Mouse (Mus musculus): ENCODE data around the gene Zfp276. TPM values are rescaled to one million over a fixed set of nuclear protein-coding genes. Genes with fewer than 3 reads are reported as not detected.
A peak's percentile ranks its signal among the peaks of the same experiment; 100 is the strongest.

The Zfp276 gene
- total RNA-seq, 1 experiment from 2014 or later, result 17.2 TPM

DNA sequence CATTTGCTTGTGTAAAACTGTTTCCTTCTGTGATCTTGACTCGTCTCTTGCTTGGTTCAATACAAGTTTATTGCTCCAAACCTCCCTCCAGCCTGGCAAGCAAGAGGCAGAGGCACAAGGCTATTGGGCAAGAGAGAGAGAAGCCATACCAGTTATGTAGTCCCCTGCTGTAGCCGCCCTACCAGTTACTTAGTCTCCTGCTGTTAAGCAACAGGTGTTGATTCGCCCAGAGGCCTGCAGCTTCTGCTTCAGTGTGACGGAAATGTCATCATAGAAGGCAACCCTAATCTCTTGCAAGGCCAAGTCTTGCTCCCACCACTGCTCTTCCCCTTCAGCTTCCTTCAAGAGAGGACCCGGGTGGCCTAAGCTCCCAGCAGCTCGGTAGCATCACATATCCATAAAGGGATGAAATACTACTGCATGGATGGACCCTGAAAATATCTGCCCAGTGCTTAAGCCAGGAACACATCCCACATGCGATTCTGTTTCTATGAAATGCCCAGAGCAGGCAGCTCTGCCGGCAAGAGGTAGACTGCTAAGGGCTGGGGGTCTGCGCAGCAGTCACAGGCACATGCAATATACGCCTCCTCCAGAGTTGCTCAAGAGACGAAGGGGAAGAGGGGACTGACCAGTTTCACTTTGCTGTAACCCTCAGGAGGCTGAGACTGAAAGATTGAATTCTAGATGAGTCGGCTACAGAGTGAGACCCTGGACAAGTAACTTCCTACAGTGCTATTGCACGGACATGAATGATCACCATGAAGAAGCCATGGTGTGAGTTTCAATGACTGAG, 26.5 kb downstream of the Zfp276 start:
- ATAC-seq (replicated peaks; ENCODE audit: insufficient number of reproducible peaks, low FRiP score, low TSS enrichment, poor library complexity, severe bottlenecking), result peak; percentile 72

DNA sequence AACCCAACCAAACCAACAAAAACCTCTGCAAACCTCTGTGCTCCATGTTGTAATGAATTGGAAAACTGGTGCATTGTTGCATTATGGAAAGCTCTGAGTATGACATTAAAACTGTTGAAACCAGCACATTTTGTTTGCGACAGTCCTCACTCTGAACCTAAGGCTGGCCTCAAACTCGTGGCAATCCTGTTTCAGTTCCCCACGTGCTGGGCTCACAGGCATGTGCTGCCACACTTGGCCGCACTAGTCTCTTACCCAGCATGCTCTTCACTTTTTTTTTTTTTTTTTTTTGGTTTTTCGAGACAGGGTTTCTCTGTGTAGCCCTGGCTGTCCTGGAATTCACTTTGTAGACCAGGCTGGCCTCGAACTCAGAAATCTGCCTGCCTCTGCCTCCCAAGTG, 29.0 kb downstream of the Zfp276 start:
- ATAC-seq (replicated peaks; ENCODE audit: insufficient number of reproducible peaks, low FRiP score, low TSS enrichment, poor library complexity, severe bottlenecking), result 0 out of 2 replicates have a peak, but pooled peaks have one; percentile 28

DNA sequence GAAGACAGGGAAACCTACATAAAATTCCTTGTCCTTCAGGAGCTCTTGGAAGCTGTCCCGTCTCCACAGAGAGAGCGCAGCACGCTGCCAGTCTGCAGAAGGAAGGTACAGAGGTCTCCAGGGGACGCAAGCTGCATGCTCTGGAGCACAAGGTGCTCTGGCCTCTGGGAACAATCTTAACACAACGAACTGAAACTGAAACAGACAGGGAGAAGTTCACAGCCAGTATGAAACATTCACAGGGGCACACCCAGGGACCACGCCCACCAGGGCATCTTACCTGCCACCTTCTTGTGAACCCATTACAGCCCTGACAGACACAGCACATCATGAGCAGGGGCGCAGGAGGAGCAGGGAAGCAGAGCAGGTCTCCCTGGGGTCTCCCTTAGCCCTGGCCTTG, 30.0 kb downstream of the Zfp276 start:
- ATAC-seq (replicated peaks; ENCODE audit: insufficient number of reproducible peaks, low FRiP score, low TSS enrichment, poor library complexity, severe bottlenecking), result no peak

GRCm38 (mm10) chr8:123284493-123284892, 30.5 kb downstream of the Zfp276 start:
- no peak for ATAC-seq (replicated peaks; ENCODE audit: insufficient number of reproducible peaks, low FRiP score, low TSS enrichment, poor library complexity, severe bottlenecking)

- no peak for ATAC-seq (replicated peaks; ENCODE audit: insufficient number of reproducible peaks, low FRiP score, low TSS enrichment, poor library complexity, severe bottlenecking)
Measured at GRCm38 (mm10) chr8:123287362-123287761, 33.4 kb downstream of the Zfp276 start.

GRCm38 (mm10) chr8:123290166-123290565, 36.2 kb downstream of the Zfp276 start:
- ATAC-seq (replicated peaks; ENCODE audit: insufficient number of reproducible peaks, low FRiP score, low TSS enrichment, poor library complexity, severe bottlenecking), result peak; percentile 78

GRCm38 (mm10) chr8:123290679-123291078, 36.7 kb downstream of the Zfp276 start:
- no peak for ATAC-seq (replicated peaks; ENCODE audit: insufficient number of reproducible peaks, low FRiP score, low TSS enrichment, poor library complexity, severe bottlenecking)

DNA sequence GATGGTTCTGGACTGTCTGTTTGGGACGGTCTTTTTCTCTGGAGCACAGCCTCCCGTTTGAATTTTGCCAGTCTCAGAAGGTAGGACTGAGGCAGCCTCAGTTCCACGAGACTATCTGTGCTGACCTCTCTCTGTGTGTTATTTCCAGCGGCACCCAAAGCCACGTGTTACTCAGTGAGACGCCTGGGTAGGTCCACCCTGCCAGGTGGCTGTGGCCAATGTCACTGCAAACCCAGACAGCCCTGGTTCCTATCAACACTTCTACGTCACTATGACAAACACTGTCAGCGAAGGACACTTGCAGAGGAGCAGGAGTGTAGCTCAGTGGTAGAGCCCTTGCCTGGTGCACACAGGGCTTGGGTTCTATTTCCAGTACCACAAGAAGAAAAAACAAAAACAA, 37.7 kb downstream of the Zfp276 start:
- ATAC-seq (replicated peaks; ENCODE audit: insufficient number of reproducible peaks, low FRiP score, low TSS enrichment, poor library complexity, severe bottlenecking), result no peak

DNA sequence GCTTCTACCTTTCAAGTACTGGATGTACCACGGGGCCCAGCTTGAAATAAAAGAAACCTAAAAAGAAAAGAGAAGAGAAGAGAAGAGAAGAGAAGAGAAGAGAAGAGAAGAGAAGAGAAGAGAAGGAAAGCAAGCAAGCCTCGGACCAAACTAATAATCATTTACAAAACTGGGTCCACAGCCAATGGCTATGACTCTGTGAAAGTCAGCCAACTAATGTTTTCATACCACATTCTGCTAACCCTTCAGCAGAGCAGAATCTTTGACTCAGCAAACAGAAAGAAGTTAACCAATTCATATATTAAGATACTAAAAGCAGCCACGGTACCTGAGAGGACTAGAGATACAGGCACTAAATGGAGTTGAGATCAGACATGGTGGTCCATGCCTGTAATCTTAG, 38.3 kb downstream of the Zfp276 start:
- ATAC-seq (replicated peaks; ENCODE audit: insufficient number of reproducible peaks, low FRiP score, low TSS enrichment, poor library complexity, severe bottlenecking), result no peak

DNA sequence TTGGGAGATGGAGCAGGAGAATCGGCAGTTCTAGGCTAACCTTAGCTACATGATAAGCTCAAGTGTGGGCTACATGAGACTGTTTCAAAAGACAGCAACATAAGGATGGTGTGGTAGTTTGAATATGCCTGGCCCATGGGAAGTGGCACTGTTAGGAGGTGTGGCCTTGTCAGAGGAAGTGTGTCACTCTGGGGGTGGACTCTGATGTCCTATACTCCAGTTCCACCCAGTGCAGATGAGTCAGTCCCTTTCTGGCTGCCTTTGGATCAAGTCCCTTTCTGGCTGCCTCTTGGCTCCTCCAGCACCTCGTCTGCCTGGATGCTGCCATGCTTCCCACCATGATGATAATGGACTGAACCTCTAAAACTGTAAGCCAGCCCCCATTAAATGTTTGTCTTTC, 38.8 kb downstream of the Zfp276 start:
- ATAC-seq (replicated peaks; ENCODE audit: insufficient number of reproducible peaks, low FRiP score, low TSS enrichment, poor library complexity, severe bottlenecking), result no peak

DNA sequence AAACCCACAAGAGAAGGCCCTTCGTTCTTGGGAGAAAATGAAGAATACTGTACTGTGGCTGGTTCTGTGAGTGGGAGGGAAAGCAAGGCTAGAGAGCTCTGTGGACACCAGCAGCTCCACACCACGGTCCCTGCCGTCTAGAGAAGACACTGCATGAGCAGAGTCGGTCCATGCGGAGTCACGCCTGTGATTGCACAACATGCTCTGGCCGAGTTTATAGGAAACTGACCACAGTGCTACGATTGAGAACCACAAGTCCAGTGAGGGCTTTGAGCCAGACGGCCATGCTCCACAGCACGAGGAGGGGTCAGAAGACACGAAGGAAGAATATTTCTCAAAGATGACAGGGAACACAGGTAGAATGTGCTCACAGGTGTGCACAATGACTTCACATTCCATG, 44.3 kb downstream of the Zfp276 start:
- no peak for ATAC-seq (replicated peaks; ENCODE audit: insufficient number of reproducible peaks, low FRiP score, low TSS enrichment, poor library complexity, severe bottlenecking)

- no peak for ATAC-seq (replicated peaks; ENCODE audit: insufficient number of reproducible peaks, low FRiP score, low TSS enrichment, poor library complexity, severe bottlenecking)
Measured at GRCm38 (mm10) chr8:123308738-123309137, 54.7 kb downstream of the Zfp276 start.

DNA sequence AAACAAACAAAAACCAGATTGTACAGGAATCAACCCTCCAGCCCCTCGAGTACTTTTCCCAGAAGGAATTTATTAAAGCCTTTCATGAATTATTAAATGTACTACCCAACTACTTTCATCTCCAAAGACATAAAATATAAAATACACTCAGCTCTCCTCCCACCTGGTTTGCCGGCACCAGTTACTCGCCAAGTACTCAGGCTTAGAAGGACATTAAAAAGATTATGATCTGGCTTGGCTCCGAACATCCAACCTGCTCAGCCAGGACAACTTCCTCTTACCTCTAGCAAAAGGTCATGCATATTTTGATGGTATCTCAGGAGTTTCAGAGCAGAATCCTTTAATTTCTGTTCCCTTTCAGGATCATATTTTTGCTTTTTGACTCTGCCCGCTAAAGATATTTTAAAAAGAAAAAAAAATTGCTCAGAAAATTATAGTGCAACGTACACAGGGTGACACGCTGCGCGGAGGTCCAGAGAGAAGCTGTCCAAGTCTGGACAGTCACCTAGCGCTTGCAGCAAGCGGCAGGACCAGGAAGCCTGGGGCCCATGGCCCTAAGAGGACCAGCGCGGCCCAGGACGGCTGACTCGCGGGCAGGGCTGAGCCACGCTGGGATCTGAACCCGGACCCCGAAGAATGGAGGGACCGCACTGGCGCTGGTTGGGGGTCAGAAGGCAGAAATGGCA, 63.9 kb downstream of the Zfp276 start:
- ATAC-seq (replicated peaks; ENCODE audit: insufficient number of reproducible peaks, low FRiP score, low TSS enrichment, poor library complexity, severe bottlenecking), result no peak

DNA sequence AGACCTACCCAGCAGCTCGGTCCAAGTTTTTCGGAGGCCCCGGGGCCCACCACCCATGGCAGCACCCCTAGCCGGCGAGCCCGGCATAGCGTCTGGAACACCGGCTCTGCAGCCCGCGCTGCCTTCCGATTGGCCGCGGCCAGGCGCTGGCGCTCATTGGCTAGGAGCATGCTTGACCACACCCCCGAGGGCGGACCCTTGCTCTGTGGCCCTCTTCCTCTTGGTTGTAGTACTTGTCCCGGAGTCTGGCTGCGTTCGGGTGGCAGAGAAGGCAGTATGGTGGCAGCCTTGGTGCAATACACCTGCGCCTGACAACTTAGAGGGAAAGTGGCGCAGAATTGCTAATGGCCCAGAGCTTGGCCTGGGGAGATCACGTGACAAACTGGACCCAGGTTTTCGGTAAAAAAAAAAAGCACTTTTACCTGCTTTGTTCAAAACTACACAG, 64.5 kb downstream of the Zfp276 start, which contains the start of gene Fanca:
Fanca (minus strand) TSS at position 110 of the 445 bp plus-strand sequence.
- ATAC-seq (replicated peaks; ENCODE audit: insufficient number of reproducible peaks, low FRiP score, low TSS enrichment, poor library complexity, severe bottlenecking), result peak; percentile 98

Other genes starting within 250 kb of the Zfp276 start
- gene Ankrd11, start 211.9 kb upstream of the Zfp276 start, total RNA-seq (2017), result 160 to 261 TPM (median 161 TPM) in 3 replicates
- gene Spg7, start 191.3 kb upstream of the Zfp276 start, total RNA-seq (2017), result 42.5 to 63.1 TPM (median 50.2 TPM) in 3 replicates
- gene Rpl13, start 151.8 kb upstream of the Zfp276 start, total RNA-seq (2017), result 1,374 to 1,974 TPM (median 1,861 TPM) in 3 replicates
- gene Cpne7, start 136.8 kb upstream of the Zfp276 start, total RNA-seq (2017), result 3.8 to 29.8 TPM (median 13.9 TPM) in 3 replicates
- not detected in 3 replicates for gene Sult5a1, start 95.9 kb upstream of the Zfp276 start, total RNA-seq (2017)
- not detected in 3 replicates for gene Dpep1, start 68.0 kb upstream of the Zfp276 start, total RNA-seq (2017)
- 53.4 to 64.6 TPM (median 62.4 TPM) in 3 replicates for gene Chmp1a, start 41.4 kb upstream of the Zfp276 start, total RNA-seq (2017)
- not detected in 3 replicates for gene Spata33, start 41.4 kb upstream of the Zfp276 start, total RNA-seq (2017)
- 25.8 to 42.8 TPM (median 39.1 TPM) in 3 replicates for gene Cdk10, start 29.4 kb upstream of the Zfp276 start, total RNA-seq (2017)
- gene Spata2l, start 18.0 kb upstream of the Zfp276 start, total RNA-seq (2017), result 0.85 to 3.6 TPM (median 0.95 TPM) in 3 replicates
- gene Vps9d1, start 153 bp downstream of the Zfp276 start, total RNA-seq (2017), result 28.2 to 59.4 TPM (median 54.9 TPM) in 3 replicates
- gene Fanca, start 64.4 kb downstream of the Zfp276 start, total RNA-seq (2017), result 11.2 to 31.4 TPM (median 24.6 TPM) in 3 replicates
- 0.32 TPM in 1 of 3 replicates, not detected in the others for gene Spire2, start 78.5 kb downstream of the Zfp276 start, total RNA-seq (2017)
- gene Tcf25, start 119.6 kb downstream of the Zfp276 start, total RNA-seq (2017), result 415 to 577 TPM (median 562 TPM) in 3 replicates
- not detected in 3 replicates for gene Mc1r, start 152.9 kb downstream of the Zfp276 start, total RNA-seq (2017)
- 0.29 to 0.96 TPM (median 0.76 TPM) in 3 replicates for gene Tubb3, start 157.2 kb downstream of the Zfp276 start, total RNA-seq (2017)
- gene Def8, start 169.3 kb downstream of the Zfp276 start, total RNA-seq (2017), result 9.1 to 9.7 TPM (median 9.4 TPM) in 3 replicates
- 11.3 to 24.6 TPM (median 14.3 TPM) in 3 replicates for gene Afg3l1, start 223.7 kb downstream of the Zfp276 start, total RNA-seq (2017)

Measured in monocyte, adult 5-6 weeks (primary cell).